Mouse (Mus musculus): ENCODE measurements at regions not wholly inside any gene's neighbourhood (a gene's known extent, or its start where the extent isn't known, plus 50 kb on each side); places are given as distances from the start of the nearest gene placed in this dataset.

DNA sequence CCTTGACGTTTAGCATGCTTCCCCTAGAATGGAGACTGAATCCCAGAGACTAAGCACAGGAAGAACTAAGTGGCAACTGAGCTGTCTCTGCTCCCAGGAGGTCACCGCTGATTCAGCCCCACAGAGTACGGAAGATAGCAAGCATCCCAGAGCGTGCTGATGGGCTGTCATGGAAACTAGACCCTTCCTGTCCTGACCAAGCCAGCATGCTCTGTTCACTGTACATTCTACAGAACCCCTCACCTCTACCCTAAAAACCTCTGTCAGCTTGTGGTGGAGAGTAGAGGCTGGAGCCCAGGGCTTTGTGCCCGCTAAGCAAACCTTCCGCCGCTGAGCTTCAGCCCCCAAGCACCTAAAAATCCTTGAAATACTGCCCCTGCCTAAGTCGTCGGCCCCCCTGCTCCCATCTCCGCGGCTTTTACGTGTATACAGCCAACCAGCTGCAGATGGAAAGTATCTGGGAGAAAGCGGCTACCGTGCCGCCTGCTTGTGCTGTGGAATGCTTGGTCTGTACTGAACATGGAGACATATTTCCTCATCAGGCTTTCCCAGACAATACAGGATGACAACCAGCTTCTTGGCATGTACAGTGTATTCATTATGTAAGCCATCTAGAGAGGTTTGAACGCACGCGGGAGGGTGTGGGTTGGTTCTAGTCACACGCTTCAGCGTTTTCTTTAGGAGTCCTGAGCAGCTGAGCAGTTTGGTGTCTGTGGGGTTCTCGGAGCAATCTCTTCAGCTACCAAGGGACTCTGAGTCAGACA lies 237.1 kb downstream of the Tshz3 start:
- ATAC-seq (replicated peaks; ENCODE audit: poor library complexity, severe bottlenecking) = no peak

DNA sequence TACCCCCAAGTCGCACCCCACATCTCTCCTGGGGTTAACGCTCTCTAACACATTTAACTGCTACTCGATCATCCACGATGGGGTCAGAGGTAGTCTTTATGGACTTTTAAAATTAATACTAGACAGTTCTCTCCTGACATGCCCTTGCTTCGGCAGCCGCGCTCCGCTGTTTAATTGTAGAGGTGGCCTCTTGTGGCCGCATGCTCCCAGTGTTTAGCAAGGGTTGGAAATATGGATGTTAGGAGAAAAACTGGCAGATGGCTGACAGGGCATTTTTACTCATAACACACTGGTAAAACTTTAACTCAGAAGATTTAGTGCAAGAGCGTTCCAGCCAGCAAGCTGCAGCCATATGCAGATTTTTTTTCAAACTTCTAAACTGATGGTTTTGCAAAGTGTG lies 242.7 kb downstream of the Tshz3 start:
- no peak for ATAC-seq (replicated peaks; ENCODE audit: poor library complexity, severe bottlenecking)

DNA sequence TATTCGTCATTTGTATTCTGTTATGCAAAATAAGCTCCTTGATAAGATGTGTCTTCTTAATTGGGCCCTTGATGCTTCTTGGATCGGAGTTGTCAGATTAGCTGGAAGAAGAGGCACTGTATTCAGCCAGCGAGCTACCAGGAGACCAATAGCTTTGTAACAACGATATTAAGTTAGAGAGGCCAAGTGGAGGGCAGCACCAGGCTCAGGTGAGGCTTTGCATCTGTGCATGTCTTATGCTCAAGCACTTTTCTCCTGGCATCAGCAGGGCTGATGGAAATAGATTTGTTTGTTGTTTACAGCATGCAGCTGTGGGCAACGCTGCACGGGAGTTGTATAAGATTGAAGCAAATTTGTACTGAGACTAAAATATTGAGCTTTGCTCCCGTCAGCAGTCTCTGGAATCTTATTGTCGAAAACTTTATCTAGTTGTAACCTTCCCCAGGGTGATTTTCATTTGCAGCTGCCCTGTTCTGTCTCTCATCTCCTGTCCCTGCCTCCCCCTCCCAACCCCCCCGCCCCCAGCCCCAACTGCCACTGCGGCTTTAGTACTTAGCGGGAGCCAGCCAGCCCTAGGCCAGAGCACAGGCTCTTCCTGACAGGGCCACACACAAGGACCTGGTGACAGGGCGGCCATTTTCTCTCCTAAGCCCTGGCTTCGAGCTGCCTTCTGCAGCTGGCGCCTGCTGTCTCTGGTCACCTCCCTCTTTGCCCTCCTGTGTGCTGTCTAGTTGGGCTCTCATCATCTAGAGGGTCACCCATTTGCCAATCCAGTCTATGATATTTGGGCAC lies 247.3 kb downstream of the Tshz3 start:
- ATAC-seq (replicated peaks; ENCODE audit: poor library complexity, severe bottlenecking) = no peak

DNA sequence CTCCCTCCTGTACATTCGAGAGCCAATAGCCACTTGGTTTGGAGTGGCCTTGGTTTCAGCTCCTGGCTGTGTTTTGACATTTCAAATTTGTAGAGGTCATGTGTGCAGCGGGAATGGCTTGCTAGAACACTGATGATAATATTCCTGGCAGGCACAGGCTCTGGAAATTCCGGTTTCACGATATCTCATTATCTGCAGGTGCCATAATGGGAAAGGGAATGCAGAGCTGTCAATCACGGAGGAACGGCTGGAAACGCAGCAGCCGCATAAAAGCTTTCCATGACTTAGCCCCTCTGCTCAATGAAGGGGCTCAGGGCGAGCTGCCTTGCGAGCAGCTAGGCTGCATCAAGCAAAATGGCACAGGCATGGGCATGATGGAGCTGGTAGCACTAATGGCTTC lies 251.6 kb downstream of the Tshz3 start:
- no peak for ATAC-seq (replicated peaks; ENCODE audit: poor library complexity, severe bottlenecking)

DNA sequence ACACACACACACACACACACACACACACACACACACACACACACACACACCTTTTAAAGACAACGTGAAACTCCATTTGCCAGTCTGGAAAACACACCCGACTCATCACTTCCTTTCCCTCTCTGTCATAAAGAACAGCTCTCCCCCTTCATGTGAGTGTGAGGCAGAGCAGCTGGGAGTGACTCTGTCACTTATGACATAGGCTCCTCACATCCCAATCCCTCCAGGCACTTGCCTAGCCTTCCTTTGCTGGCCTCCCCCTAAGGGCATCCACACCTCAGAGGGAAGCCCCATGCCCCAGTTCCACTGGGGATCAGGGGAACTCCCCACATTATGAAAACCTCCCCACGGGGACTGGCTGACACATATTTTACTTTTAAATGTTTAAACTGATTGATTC lies 257.5 kb downstream of the Tshz3 start:
- ATAC-seq (replicated peaks; ENCODE audit: poor library complexity, severe bottlenecking) = no peak

DNA sequence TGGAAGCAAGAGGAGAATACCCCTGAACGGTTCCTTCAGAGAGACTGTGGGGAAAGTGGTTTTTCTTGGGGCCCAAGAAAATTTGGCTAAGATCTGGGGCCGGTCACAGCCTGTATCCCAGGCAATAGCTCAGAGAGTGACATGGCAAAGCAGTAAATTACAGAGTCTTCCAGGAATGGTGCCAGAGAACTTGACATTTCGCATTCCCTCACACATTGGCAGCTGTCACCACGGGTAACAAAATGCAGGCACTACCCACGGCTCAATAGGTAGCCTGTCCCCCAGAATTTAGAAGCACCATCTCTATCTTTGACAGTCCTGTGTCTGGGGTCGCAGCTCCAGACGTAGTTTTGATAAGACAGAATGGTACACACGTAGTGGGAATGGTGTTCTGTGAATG lies 260.3 kb downstream of the Tshz3 start:
- ATAC-seq (replicated peaks; ENCODE audit: poor library complexity, severe bottlenecking) = no peak

DNA sequence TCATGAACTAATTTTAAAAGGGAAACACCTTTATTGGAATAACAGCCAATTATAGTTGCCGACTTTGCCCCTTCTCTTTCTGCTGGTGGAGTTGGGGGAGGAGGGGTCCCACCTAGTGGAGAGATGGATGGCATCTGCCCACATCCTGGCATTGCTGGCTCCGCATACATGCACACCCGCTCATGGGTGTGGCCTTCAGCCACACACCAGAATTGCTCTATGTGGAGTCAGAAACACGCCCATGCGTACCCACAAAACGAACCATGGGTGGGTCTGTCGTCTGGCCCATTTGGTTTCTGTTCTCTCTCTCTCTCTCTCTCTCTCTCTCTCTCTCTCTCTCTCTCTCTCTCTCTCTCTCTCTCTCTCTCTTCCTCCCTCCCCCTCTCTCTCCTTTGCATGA lies 273.9 kb downstream of the Tshz3 start:
- ATAC-seq (replicated peaks; ENCODE audit: poor library complexity, severe bottlenecking) = no peak

DNA sequence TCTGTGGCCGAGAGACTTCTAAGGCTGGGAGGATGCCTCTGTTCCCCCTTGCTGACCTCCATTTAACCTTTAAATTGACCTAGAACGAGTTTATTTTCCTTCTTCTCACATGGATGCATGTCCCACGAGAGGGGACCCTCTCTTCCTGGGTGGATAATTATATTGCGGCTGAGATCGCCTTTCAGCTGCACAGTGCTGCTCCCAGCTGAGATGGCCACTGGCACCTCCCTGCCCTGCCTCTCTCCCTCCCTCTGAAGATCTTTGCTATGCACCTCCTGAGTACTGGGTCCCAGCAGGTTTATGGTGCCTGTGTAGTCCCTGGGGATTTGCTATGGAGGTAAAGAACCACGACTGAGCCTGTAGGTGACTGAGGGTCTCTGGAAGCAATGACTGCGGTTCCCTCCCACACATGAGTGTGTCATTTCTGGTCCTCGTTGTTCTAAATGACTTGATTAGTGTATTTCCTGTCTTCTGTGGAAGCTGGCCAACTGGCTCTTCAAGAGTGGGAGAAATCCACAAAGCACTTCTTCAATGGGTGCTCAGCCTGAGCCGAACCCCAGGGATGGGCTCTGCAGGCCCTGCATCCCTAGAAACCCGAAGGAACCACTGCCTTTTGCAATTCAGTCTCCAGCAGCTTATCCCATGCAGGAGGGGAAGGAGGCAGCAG lies 275.9 kb downstream of the Tshz3 start:
- ATAC-seq (replicated peaks; ENCODE audit: poor library complexity, severe bottlenecking) = no peak

DNA sequence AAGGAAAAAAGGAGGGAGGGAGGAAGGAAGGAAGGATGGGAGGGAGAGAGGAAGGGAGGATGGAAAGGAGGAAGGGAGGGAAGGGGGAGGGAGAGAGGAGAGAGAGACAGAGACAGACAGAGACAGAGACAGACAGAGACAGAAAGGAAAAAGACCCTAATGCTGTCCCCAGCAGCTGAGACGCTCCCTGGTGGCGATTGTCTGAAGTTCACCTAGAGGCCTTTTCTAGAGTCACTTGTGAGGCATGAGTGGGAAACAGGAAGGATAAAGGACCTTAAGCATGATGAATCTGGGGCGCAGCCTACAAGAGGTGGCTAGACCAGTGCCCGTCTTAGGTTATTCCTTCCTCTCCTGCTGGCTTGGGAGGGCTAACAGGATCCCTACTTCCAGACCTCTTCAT lies 276.7 kb downstream of the Tshz3 start:
- no peak for ATAC-seq (replicated peaks; ENCODE audit: poor library complexity, severe bottlenecking)

DNA sequence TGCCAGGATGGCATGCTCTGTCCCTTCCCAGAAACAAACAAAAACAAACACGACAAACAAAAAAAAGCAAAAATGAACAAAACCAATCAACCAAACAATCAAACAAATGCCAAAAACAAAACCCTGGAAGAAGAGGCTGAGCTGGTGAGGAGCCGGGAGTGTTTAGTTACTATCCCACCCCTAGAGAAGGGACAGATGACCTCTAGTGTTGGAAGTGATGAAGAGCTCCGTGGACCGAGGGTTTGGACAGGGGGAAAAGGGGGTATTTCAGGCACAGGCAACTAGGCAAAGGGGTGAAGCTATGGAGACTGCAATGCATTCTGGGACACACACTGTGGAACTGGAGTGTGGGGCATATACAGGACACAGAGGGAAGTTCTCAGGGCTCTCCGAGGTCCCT lies 277.6 kb downstream of the Tshz3 start:
- no peak for ATAC-seq (replicated peaks; ENCODE audit: poor library complexity, severe bottlenecking)

DNA sequence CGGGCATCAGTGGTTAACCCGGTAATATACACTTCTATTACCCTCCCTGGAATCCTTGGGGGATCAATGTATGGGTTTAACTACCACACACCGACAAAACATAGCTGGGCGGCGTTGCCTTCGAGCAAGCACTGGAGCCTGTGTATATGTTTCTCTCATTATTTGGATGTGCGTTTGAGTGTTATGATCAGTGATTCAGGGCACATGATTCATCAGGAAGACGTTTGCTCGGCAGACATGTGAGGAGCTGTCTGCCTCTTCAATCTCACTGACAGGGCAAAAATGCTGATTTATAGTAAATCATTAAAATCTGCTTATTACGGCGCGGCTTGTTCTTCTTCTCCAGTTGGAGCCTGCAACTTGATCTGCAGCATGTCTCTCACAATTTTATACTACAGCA lies 279.9 kb downstream of the Tshz3 start:
- ATAC-seq (replicated peaks; ENCODE audit: poor library complexity, severe bottlenecking) = no peak

DNA sequence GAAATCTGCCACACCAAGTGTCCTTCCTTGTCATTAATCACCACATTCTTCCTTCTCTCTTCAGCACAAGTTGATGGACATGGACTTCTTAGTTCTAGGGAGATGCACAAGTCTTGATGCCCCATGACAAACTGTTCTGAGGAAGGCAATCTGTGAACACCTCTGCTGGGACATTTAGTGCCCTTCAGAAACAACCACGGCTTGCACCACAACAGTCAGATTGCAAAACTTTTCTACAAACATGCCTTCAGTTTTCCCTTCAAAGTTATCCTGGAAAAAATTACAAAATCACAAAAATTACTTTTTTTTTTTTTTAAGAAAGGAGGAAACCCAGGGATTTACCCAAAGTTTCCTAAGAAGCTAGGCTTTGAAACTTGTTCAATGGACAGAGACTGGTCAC lies 291.5 kb downstream of the Tshz3 start:
- ATAC-seq (replicated peaks; ENCODE audit: poor library complexity, severe bottlenecking) = no peak

DNA sequence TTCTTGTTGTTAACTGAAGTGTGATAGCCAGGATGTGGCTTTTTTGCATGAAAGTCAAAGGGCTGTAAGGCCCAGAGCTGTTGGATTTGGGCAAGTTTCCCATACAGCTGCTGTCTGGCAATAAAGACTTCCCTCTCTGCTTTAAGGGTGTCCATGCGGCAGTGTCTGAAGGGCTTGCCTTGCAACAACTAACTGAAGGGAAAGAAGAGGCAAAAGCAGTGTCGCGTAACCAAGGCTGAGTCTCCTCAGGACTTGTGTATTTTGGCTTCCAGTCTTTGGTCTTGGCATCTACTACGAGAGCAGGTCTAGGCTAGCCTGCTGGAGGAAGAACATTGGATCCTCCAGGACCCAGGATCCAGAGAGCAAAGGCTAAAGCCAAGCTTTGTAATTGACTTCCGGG lies 306.7 kb downstream of the Tshz3 start:
- ATAC-seq (replicated peaks; ENCODE audit: poor library complexity, severe bottlenecking) = no peak

DNA sequence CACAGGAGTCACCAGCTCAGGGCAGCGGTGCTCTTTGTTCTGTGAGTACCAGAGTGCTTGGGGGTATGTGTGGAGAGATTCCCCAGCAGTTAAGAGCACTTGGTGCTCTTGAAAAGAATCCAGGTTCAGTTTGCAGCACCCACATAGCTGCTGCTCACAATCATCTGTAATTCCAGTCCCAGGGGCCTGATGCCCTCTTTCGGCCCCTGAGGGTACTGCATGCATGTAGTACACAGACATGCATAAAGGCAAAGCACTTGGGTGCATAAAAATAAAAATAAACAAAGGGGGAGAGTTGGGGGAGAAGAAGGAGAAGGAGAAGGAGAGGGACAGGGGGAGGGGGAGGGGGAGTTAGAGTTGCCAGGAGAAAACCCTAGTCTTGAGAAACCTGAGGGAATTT lies 307.8 kb downstream of the Tshz3 start:
- no peak for ATAC-seq (replicated peaks; ENCODE audit: poor library complexity, severe bottlenecking)

DNA sequence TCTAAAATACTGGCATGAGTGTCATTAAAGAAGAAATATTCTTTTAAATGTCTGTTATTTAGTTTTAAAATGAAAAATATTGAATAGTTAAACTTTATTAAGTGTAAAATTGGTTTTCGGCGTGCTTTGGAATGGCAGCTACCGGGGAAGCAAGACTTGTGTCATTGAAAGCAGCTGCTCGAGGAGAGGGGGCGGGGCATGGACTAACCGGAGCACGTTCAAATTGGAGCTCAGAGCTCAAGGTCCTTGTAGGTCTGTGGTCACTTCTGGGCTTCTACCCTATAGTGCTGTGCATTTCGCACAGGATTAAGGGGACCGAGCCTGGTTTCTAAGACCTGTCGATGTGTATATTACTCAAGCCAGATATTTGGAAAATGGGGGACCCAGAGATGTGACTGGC lies 309.0 kb downstream of the Tshz3 start:
- no peak for ATAC-seq (replicated peaks; ENCODE audit: poor library complexity, severe bottlenecking)

DNA sequence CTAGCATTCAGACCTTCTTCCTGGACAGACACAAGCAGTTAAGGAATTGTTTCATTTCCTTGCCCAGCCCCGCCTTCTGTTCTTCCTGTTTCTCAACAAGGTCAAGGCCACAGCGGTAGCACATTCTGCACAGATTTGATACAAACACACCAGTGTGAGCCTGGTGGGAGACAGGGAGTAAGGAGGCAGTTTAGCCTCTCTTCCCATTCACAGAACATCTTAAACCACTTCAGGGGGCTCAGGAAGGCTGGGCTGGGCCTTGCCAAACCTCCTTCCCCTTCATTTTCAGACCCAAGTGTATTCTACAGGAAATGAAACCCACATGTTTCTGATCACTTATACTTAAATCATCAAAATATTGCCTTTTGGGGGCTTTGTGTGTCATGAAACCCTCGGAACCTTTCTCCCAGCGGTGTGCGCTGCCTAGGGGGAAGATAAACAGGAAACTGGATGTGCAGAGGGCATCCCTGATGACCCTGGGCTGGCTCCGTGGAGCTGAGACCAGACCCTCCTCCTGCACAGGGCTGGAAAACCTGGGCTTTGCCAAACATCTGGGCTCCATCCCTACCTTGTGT lies 313.3 kb downstream of the Tshz3 start:
- no peak for ATAC-seq (replicated peaks; ENCODE audit: poor library complexity, severe bottlenecking)

DNA sequence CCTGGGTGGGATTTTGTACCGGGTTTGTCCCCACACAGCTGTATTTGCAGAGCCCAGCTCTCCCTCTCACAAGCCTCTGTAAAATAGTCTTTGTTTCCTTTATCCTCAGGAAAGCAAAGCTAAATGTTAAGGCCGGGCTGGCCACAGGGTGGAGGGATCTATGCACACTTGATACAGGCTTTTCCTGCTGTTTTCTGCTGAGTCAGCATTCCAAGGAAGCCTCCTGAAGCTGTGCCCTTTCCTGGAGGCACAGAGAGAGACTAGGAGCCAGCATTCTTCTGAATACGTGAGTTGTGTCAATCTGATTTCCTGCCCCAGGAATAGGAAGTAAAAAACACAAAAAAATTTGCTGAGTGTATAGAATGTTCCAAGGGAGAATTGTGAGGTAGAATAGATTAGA lies 322.2 kb downstream of the Tshz3 start:
- no peak for ATAC-seq (replicated peaks; ENCODE audit: poor library complexity, severe bottlenecking)

DNA sequence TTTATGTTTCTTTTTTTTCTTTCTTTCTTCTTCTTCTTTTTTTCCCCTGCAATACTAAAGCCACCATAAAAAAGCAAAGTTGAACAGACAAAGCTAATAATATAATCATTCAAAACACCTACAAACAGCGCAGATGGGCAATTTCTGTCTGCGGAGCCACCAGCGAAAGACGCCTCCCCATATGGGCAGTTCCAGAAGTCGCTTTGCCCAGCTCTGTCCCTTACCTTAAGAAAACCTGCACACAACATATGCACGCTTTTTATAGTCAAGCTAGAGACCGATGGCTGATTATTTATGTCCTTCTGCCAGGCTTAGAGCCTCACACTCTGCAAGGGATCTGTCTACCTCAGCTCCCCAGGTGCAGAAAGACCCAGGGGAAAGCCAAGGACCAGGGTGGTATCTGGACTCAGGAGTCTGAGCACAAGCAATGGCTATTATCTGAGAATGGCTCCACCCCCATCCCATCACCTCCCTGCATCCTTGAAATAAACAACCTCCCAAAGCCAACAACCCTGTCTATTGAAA lies 326.6 kb downstream of the Tshz3 start:
- no peak for ATAC-seq (replicated peaks; ENCODE audit: poor library complexity, severe bottlenecking)

DNA sequence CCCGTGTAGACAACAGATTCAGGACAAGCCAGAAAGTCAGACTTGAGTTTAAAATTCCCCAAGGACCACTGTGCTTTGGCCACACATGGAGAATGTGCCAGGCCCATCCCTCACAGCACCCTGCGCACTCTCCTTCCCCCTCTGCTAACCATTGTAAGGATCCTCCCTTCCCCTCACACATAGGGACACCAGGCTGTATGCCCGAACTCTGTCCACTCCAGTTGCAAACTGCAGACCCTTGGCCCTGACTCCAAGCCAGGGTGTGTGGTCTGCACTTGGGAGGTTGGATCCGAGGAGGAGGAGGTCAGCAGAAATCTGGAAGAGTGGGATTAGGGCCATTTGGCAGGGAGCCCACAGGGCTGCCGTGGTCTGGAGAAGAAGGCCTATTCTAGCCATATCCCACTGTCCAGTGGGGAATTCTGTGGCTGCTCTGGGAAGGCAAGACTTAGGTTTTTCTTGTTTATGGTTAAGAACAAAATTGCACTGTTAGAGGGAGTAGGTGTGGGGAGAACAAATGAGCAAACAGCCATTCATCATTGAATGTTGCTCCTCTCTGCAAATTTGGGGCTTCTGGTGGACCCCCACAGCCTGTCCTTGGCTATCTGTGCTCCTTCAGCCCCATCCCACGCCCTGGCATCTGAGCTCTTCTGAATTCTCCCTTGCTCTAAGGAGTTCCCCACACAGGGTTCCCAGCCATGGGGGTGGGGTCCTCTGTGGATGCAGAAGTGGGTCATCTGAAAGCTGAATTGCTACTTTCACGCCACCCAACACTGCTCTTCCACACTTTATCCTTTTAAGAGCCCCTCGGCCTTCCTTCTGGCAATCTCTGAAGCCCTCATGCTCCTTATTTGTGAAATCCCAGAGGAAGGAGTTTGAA lies 366.9 kb downstream of the Tshz3 start:
- ATAC-seq (replicated peaks; ENCODE audit: poor library complexity, severe bottlenecking) = no peak

DNA sequence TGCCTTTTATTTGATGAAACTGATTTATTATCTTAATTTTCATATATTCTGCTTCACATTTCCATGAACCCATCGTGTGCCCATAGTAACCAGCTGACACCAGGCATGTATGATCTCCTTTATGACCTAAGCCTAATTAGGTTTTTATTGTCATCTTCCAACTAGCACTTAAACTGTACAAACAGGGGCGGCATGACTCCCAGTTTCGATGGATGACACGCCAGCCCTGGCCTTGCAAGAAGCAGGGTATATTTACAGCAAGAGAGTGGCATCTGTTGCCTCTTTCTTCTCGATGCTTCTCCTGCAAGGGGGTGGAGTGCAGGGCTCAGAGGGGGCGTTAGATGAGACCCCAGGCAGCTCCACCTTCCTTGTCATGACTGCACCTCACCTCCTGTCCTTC lies 379.8 kb downstream of the Tshz3 start:
- no peak for ATAC-seq (replicated peaks; ENCODE audit: poor library complexity, severe bottlenecking)
